Mouse (Mus musculus): ENCODE data around the gene Zc3hc1.
"Not testable (repeated sequence)": the region's sequence is repeated elsewhere in the genome, so short reads cannot be mapped to it uniquely, and the experiment has no call there.

DNA sequence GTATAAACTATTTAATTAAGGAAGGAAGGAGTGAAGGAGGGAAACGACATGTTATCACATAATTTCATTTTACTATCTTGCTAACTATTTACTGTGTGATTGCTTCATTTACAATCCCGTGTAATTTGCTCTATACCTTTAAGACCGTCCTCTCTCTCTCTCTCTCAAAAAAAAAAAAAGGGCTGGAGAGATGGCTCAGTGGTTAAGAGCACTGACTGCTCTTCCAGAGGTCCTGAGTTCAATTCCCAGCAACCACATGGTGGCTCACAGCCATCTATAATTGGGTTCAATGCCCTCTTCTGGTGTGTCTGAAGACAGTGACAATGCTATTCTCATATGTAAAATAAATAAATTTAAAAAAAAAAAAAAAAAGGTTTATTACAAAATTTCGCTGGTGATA, 557 bp downstream of the Zc3hc1 start:
- not testable (repeated sequence) for TF ChIP-seq GATA1 (IDR thresholded peaks at IDR 0.05; ENCODE audit: borderline replicate concordance, low read length); FLI1 (IDR thresholded peaks at IDR 0.05; ENCODE audit: low read length)

All from megakaryocyte, embryonic 14.5 days (primary cell).